Mouse (Mus musculus) hindbrain, embryonic 16.5 days (tissue): ENCODE measurements around the gene Cntrl. TPM values are rescaled to one million over a fixed set of nuclear protein-coding genes. Genes with fewer than 3 reads are reported as not detected.

Source experiments
- ATAC-seq: fragments of 200-750 bp; cut with Nextera tagmentation; 2 replicates; pipeline ENCODE4 v1.8.0; 2017; ENCODE audit warnings: moderate TSS enrichment, moderate library complexity
- H3K27ac ChIP-seq: fragments of 300-500 bp; sonication (generic); 2 replicates; pipeline ENCODE4 v1.5.1; 2014; ENCODE audit warnings: low read depth, mild to moderate bottlenecking, control low read depth, low read length, moderate library complexity
- H3K27me3 ChIP-seq: fragments of 300-500 bp; sonication (generic); replicated peaks from 2 replicates; pipeline ENCODE4 v1.6.1; 2014; ENCODE audit warnings: low read length; ENCODE audit not compliant: control insufficient read depth, insufficient read depth
- H3K36me3 ChIP-seq: fragments of 300-500 bp; sonication (generic); 2 replicates; pipeline ENCODE4 v1.6.1; 2014; ENCODE audit warnings: mild to moderate bottlenecking, low read length, moderate library complexity, mixed read lengths; ENCODE audit not compliant: control insufficient read depth, insufficient read depth
- H3K4me1 ChIP-seq: fragments of 300-500 bp; sonication (generic); 2 replicates; pipeline ENCODE4 v1.6.1; 2014; ENCODE audit warnings: low read depth, low read length; ENCODE audit not compliant: control insufficient read depth, insufficient read depth
- H3K4me2 ChIP-seq: fragments of 300-500 bp; sonication (generic); 2 replicates; pipeline ENCODE4 v1.6.1; 2014; ENCODE audit warnings: mild to moderate bottlenecking, low read length, control low read depth, moderate library complexity
- H3K4me3 ChIP-seq: fragments of 300-500 bp; sonication (generic); 2 replicates; pipeline ENCODE4 v1.5.1; 2014; ENCODE audit warnings: mild to moderate bottlenecking, low read length, control low read depth, moderate library complexity
- H3K9ac ChIP-seq: fragments of 300-500 bp; sonication (generic); 2 replicates; pipeline ENCODE4 v1.6.1; 2014; ENCODE audit warnings: low read depth, mild to moderate bottlenecking, control low read depth, low read length, moderate library complexity
- H3K9me3 ChIP-seq: fragments of 300-500 bp; sonication (generic); 2 replicates; pipeline ENCODE4 v1.6.1; 2014; ENCODE audit warnings: mild to moderate bottlenecking, low read length, moderate library complexity; ENCODE audit not compliant: control insufficient read depth
- WGBS: fragments of 180-500 bp; shearing (Covaris S2); extraction: QIAGEN DNeasy Blood & Tissue Kit; methylation state at CpG from one replicate; pipeline ENCODE4 v1.1.7; 2014; 5-methylcytosine and 5-hydroxymethylcytosine counted together
- polyA plus RNA-seq: library from polyadenylated mRNA; unstranded; fragments of >200 nt; fragmentation: Nextera tagmentation; extraction: Ambion mirVana; gene quantifications from 2 replicates; pipeline ENCODE4 v1.2.1, GENCODE M21; 2015

Cntrl gene
- polyA plus RNA-seq, 1 experiment from 2014 or later, result 8.9 TPM

DNA sequence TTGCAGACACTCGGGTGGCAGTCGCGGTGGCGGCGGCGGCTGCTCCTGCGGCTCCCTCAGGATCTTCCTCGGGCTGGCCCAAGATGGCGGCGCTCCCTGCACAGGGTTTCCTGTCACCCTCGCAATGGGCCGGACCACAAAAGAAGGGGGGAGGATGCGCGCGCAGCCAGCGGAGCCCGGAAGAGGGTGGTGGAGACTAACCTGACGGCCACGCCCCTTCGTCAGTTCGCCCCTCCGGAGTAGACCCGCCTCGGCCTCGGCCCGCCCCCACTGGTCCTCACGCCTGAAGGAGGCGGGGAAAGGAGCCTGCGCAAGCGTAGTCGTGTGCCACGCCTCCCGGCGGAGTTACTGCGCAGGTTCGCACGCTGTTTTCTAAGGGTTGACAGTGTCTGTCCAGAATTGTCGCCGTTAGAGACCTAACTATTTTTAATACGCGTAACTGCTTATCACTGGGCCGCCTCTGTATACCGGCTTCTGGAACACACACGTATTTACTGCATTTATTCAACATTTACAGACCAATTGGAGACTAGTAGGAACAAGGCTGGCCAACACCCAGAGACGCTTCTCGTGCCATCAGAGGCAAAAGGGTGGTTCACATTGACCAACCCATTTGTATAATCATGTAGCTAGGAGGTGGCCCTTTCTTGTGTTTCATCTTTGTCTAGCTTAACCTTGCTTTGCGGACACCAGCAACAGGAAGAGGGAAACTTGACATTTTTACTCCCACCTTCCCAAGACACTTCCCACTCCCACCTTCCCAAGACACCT lies 91.8 kb downstream of the Cntrl start, which contains the start of gene Rab14:
TSS of gene Rab14 (minus strand) at position 223 of the 771 bp plus-strand sequence.
- ATAC-seq, result peak; percentile 98
- Histone ChIP-seq H3K4me2 (peak within 1 kb of the TSS; percentile 95), H3K27me3 (no peaks in the 10 kb centered on the region), H3K36me3 (no peaks in the 10 kb centered on the region), H3K4me1 (peaks cover 13% of the 10 kb centered on the region), H3K9me3 (no peaks in the 10 kb centered on the region), H3K27ac (peak within 1 kb of the TSS; percentile 98), H3K4me3 (peak within 1 kb of the TSS; percentile 72), H3K9ac (peak within 1 kb of the TSS; percentile 98)
- WGBS, result under 1% methylated on average over 40 of the region's 47 CpGs

DNA sequence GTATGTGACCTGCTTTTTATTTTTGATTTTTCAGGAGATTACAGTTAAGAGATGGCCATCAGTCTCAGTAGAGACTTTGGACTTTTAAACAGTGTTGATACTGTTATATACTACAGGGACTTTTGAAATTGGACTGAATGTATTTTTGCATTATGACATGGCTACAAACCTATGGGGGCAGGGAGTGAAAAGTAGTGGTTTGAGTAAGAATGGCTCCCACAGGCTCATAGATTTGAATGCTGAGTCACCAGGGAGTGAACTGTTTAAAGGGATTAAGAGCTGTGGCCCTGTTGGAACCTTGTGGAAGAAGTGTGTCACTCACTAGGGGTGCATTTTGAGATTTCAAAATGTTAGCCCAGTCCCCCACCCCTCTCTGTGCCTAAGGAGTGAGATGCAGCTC lies 94.4 kb downstream of the Cntrl start:
- ATAC-seq, result no peak
- Histone ChIP-seq H3K36me3 (no peaks in the 10 kb centered on the region), H3K27ac (no peak overlapping the region), H3K4me2 (no peak overlapping the region), H3K4me3 (no peak overlapping the region), H3K9me3 (no peaks in the 10 kb centered on the region), H3K9ac (no peak overlapping the region), H3K4me1 (peaks cover 7% of the 10 kb centered on the region), H3K27me3 (no peaks in the 10 kb centered on the region)

DNA sequence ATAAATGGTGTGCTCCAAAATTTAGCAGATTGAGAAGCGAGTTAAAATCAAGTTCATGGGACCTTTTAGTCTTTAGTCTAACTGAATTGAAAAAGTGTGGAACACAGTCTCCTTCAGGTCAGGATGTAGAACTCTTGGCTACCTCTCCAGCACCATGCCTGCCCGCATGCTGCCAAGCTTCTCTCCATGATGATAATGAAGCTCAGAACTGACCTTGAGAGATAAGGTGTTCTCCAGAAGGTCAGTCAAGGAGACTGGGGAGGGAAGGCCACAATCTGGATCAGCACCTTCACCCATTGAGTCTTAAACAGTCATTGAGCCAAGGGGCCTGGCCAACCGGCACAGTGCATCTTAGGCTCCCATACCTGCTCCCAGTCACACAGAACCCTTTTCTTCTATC lies 97.5 kb downstream of the Cntrl start:
- no peak overlapping the region for H3K27ac ChIP-seq
- no peak overlapping the region for H3K9ac ChIP-seq
- H3K36me3 ChIP-seq, result no peaks in the 10 kb centered on the region
- no peaks in the 10 kb centered on the region for H3K9me3 ChIP-seq
- no peak overlapping the region for H3K4me2 ChIP-seq
- H3K27me3 ChIP-seq, result no peaks in the 10 kb centered on the region
- ATAC-seq, result no peak
- WGBS, result 89% methylated on average over 3 of the region's 3 CpGs
- no peak overlapping the region for H3K4me3 ChIP-seq
- no peaks in the 10 kb centered on the region for H3K4me1 ChIP-seq

DNA sequence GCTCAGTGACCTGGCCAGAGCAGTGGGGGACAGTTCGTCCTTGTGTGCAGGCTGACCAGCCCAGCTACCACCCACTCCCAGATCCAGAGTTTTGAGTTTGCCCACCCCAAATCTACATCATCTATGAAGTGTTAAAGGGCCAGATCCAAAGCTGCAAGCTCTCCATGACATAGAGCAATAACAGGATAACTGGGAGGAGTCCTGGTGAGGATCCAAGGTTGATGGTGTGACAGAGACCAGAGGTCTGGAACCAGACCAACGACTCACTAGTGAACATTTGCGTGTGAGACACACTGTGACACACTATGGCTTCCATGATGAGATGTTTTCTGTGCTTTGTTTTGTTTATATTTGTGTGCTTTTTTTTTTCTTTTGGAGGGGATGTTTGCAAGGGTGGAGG lies 98.8 kb downstream of the Cntrl start:
- Histone ChIP-seq H3K27ac (no peak overlapping the region), H3K4me1 (no peaks in the 10 kb centered on the region), H3K9ac (no peak overlapping the region), H3K4me3 (no peak overlapping the region), H3K36me3 (no peaks in the 10 kb centered on the region), H3K27me3 (no peaks in the 10 kb centered on the region), H3K9me3 (no peaks in the 10 kb centered on the region), H3K4me2 (no peak overlapping the region)
- no peak for ATAC-seq
- WGBS, result 80% methylated on average over 3 of the region's 3 CpGs

DNA sequence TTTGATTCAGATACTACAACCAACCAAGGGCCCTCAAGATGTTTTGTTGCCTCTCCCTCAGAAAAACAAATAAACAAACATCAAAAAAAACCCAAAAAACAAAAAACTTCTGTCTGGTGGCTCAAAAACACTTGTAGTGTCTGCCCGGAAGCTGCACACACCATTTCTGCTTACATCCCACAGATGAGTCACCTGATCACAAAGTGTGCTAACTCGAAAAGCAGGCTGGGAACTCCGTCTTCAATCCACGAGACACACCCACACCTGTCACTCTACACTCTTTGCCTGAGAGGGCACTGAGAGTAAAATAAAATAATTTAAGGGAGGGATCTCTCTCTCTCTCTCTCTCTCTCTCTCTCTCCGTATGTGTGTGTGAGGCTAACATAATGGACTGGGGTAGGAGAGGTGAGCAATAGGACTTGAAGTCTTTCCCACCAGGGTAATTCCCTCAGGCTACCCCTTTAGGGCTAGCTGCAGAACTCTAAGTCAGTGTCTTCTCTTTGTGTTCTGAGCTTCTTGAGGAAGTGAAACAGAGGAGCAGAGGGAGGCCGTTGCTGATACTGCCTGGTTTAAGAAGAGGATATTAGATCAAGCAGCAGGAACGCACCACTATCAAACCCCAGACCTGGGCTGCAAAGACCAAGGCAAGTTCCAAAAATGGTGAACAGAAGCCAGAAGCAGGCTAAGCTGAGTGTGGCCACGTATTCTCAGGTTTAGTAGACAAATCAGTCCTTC lies 99.8 kb downstream of the Cntrl start:
- Histone ChIP-seq H3K4me3 (no peak overlapping the region), H3K27ac (no peak overlapping the region), H3K9me3 (no peaks in the 10 kb centered on the region), H3K4me1 (no peaks in the 10 kb centered on the region), H3K36me3 (no peaks in the 10 kb centered on the region), H3K9ac (no peak overlapping the region), H3K27me3 (no peaks in the 10 kb centered on the region), H3K4me2 (no peak overlapping the region)
- WGBS, result 79% methylated on average over 8 of the region's 8 CpGs
- ATAC-seq, result no peak

DNA sequence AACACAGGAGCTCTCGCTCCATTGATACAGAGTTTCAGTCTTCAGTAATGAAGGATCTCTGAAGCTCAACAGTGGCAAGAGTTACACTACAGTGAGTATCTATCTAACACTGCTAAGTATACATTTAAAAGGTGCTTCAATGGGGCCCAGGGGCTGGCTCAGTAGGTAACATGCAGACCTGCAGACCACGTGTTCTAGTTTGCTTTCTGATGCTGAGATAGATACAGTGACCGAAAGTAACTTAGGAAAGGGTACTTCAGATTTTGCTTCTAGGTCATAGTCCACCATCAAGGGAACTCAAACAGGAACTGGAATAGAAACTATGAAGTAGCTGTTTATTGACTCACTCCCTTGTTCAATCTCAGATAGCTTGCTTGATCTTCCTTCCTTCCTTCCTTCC lies 102.4 kb downstream of the Cntrl start:
- Histone ChIP-seq H3K9me3 (no peaks in the 10 kb centered on the region), H3K4me2 (no peak overlapping the region), H3K9ac (no peak overlapping the region), H3K27ac (no peak overlapping the region), H3K4me1 (peaks cover 2% of the 10 kb centered on the region), H3K4me3 (no peak overlapping the region), H3K27me3 (no peaks in the 10 kb centered on the region), H3K36me3 (no peaks in the 10 kb centered on the region)
- 84% methylated on average over 3 of the region's 3 CpGs for WGBS
- ATAC-seq, result no peak

DNA sequence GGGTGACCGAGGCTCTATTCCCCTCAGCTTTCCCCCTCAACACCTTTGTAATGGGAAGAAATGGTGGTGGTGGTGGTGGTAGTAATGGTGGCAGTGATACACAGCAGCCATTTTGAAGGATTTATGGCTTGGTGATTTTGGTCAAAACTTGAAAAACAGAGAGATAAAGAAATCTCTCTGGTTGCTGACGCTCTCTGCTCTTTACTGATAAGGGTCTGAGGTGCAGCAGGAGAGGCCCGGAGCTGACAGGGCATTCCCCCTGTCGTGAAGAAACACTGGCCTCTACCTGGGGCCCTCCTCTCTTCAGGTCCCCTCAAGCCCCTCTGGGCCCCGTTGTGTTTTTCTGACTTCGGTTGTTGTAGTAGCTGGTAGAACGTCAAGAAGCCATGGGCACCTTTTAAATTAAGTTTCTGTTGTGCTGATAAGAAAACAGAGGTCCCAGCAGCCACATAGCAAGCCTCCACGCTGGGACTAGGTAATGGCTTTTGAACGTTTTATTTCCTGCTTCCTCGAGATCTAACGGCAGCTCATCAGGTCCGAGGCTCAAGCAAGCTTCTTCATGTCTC lies 104.1 kb downstream of the Cntrl start:
- Histone ChIP-seq H3K4me2 (no peak overlapping the region), H3K4me1 (peaks cover 2% of the 10 kb centered on the region), H3K9ac (no peak overlapping the region), H3K27me3 (no peaks in the 10 kb centered on the region), H3K27ac (no peak overlapping the region), H3K9me3 (no peaks in the 10 kb centered on the region), H3K4me3 (no peak overlapping the region), H3K36me3 (no peaks in the 10 kb centered on the region)
- 84% methylated on average over 12 of the region's 12 CpGs for WGBS
- ATAC-seq, result no peak

DNA sequence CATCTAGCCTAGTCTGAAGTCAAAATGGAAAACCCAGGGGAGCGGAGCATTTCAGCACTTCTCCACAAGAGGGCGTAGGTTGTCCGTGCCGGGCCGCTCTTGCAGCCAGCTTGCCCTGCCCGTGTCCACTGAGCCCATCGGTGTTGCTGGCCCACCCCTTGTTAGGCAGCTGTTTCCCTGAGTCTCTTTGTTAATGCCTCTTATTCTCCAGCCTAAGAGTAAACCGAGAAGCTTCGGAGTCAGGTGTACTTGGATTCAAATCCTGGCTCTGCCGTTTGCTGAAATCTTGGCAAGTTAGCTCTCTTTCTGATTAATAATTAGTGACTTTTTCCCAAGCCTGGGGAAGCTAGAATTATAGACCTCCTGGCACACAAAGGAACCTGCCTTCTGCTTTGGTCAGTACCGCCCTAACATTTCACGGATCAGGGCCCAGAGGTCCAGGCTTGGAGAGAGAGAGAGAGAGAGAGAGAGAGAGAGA lies 105.6 kb downstream of the Cntrl start:
- Histone ChIP-seq H3K27me3 (no peaks in the 10 kb centered on the region), H3K9ac (peak overlapping the region; percentile 41; the same call in 1 of the 2 replicates), H3K4me3 (peak overlapping the region; percentile 15; the same call in 1 of the 2 replicates), H3K4me1 (peaks cover 2% of the 10 kb centered on the region), H3K9me3 (no peaks in the 10 kb centered on the region), H3K27ac (no peak overlapping the region), H3K4me2 (peak overlapping the region; percentile 50), H3K36me3 (no peaks in the 10 kb centered on the region)
- 2% methylated on average over 12 of the region's 12 CpGs for WGBS
- peak; percentile 92 for ATAC-seq

DNA sequence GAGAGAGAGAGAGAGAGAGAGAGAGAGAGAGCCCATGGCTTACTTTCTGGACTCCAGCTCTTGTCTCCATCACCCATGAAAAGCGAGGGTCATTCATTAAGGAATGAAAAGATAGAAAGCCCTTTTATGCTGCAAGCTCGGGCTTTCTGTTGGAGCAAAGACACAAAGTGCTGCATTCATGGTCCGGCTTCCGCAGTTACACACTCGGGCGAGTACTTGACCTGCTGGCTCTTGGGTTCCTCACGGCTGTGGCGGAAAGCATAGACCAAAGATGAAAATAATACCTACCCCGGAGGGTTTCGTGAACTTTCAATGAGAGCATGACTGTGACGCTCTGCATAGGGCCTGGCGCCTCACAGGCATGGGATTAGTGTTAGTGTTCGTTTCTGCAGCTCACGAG lies 106.1 kb downstream of the Cntrl start:
- Histone ChIP-seq H3K27me3 (no peaks in the 10 kb centered on the region), H3K9me3 (no peaks in the 10 kb centered on the region), H3K4me2 (peak overlapping the region; percentile 50), H3K9ac (no peak overlapping the region), H3K4me1 (peaks cover 2% of the 10 kb centered on the region), H3K27ac (no peak overlapping the region), H3K36me3 (no peaks in the 10 kb centered on the region), H3K4me3 (no peak overlapping the region)
- 31% methylated on average over 14 of the region's 14 CpGs for WGBS
- ATAC-seq, result peak; percentile 16; the same call in 1 of the 2 replicates
